Mouse (Mus musculus): ENCODE measurements at regions not wholly inside any gene's neighbourhood (a gene's known extent, or its start where the extent isn't known, plus 50 kb on each side); places are given as distances from the start of the nearest gene placed in this dataset.

- TF ChIP-seq CTCF (IDR thresholded peaks at IDR 0.05; ENCODE audit: low read depth) (no peak), EP300 (IDR thresholded peaks at IDR 0.05; ENCODE audit: low read depth) (no peak)
These were observed 269.5 kb upstream of the Col3a1 start for GRCm38 (mm10) chr1:45041815-45042214.
